Mouse (Mus musculus) CH12.LX (cell line): ENCODE measurements at regions not wholly inside any gene's neighbourhood (a gene's known extent, or its start where the extent isn't known, plus 50 kb on each side); places are given as distances from the start of the nearest gene placed in this dataset.

ENCODE experiments used
- DNase-seq: peaks from one replicate; pipeline ENCODE4 v3.0.0-alpha.2; 2013; ENCODE audit errors: extremely low read depth
- H3K27ac ChIP-seq: 2 replicates; pipeline ENCODE4 v1.5.1; 2012; ENCODE audit warnings: low read depth, mild to moderate bottlenecking, control low read depth, moderate library complexity; ENCODE audit not compliant: insufficient read depth
- H3K27me3 ChIP-seq: replicated peaks from 2 replicates; pipeline ENCODE3; 2012; ENCODE audit warnings: inconsistent platforms
- H3K36me3 ChIP-seq, 2 experiments: replicated peaks in 1 of 2; 2 replicates each; pipeline versions ENCODE3 to v1.6.1; 2012; ENCODE audit warnings: inconsistent platforms in 1 of 2, low read length in 1 of 2, mild to moderate bottlenecking in 1 of 2, mixed read lengths in 1 of 2, moderate library complexity in 1 of 2; ENCODE audit not compliant: control insufficient read depth in 1 of 2, insufficient read depth in 1 of 2
- H3K4me1 ChIP-seq, 2 experiments: 2 replicates each; pipeline ENCODE4 v1.6.1; 2012; ENCODE audit warnings: inconsistent platforms in 1 of 2, moderate library complexity in 1 of 2; ENCODE audit not compliant: insufficient read depth in 2 of 2, control insufficient read depth in 1 of 2
- H3K4me2 ChIP-seq: 2 replicates; pipeline ENCODE4 v1.6.1; 2012; ENCODE audit warnings: low read depth, mild to moderate bottlenecking, control low read depth; ENCODE audit not compliant: poor library complexity, insufficient read depth, severe bottlenecking
- H3K4me3 ChIP-seq, 3 experiments: fragments of 150-350 bp in 1 of 3; sonication (generic) in 1 of 3; replicated peaks in 1 of 3; 2 replicates each; pipeline versions ENCODE3 to v1.5.1; 2011 to 2012; ENCODE audit warnings: low read depth in 2 of 3, low read length in 2 of 3, mild to moderate bottlenecking in 2 of 3, moderate library complexity in 2 of 3, control low read depth in 1 of 3, improper control_type of control experiment in 1 of 3, inconsistent platforms in 1 of 3, mixed read lengths in 1 of 3; ENCODE audit not compliant: poor library complexity in 1 of 3
- H3K79me2 ChIP-seq: replicated peaks from 2 replicates; pipeline ENCODE4 v1.6.1; 2012; ENCODE audit warnings: mild to moderate bottlenecking, moderate library complexity; ENCODE audit not compliant: control insufficient read depth, poor library complexity, insufficient read depth, severe bottlenecking; ENCODE audit errors: extremely low read depth
- H3K9ac ChIP-seq: 2 replicates; pipeline ENCODE4 v1.6.1; 2012; ENCODE audit warnings: low read depth, mild to moderate bottlenecking, control low read depth, moderate library complexity; ENCODE audit not compliant: insufficient read depth
- H3K9me3 ChIP-seq: replicated peaks from 2 replicates; pipeline ENCODE3; 2012; ENCODE audit warnings: low read length, inconsistent platforms, mixed read lengths
- CTCF ChIP-seq, 2 experiments: IDR thresholded peaks in 1 of 2; conservative IDR thresholded peaks in 1 of 2; 2 replicates each; pipeline ENCODE4 v1.5.1; 2011 to 2012; ENCODE audit warnings: low read depth in 2 of 2, low read length in 2 of 2, improper control_type of control experiment in 1 of 2, inconsistent platforms in 1 of 2, mild to moderate bottlenecking in 1 of 2, moderate library complexity in 1 of 2
- E2F4 ChIP-seq: IDR thresholded peaks from 2 replicates; pipeline ENCODE4 v1.6.1; 2011; ENCODE audit warnings: low read depth, low read length, improper control_type of control experiment; ENCODE audit not compliant: insufficient replicate concordance
- EP300 ChIP-seq: IDR thresholded peaks from 2 replicates; pipeline ENCODE4 v1.6.1; 2011; ENCODE audit warnings: low read length, improper control_type of control experiment
- MEF2A ChIP-seq: IDR thresholded peaks from 2 replicates; pipeline ENCODE4 v1.6.1; 2014; ENCODE audit warnings: low read depth, mild to moderate bottlenecking, inconsistent platforms, low read length, improper control_type of control experiment, borderline replicate concordance
- MXI1 ChIP-seq: IDR thresholded peaks from 2 replicates; pipeline ENCODE4 v1.6.1; 2011; ENCODE audit warnings: mild to moderate bottlenecking, low read depth, low read length, improper control_type of control experiment
- MYC ChIP-seq: IDR thresholded peaks from 2 replicates; pipeline ENCODE4 v1.6.1; 2011; ENCODE audit warnings: low read depth, mild to moderate bottlenecking, improper control_type of control experiment, low read length
- POLR2A ChIP-seq: IDR thresholded peaks from 2 replicates; pipeline ENCODE4 v1.6.1; 2011; ENCODE audit warnings: low read depth, mild to moderate bottlenecking, improper control_type of control experiment, low read length
- POLR2AphosphoS2 ChIP-seq: IDR thresholded peaks from 2 replicates; pipeline ENCODE4 v1.6.1; 2011; ENCODE audit warnings: low read depth, low read length, improper control_type of control experiment
- RCOR1 ChIP-seq: conservative IDR thresholded peaks from 2 replicates; pipeline ENCODE4 v1.6.1; 2012; ENCODE audit warnings: low read depth, mild to moderate bottlenecking, inconsistent platforms, low read length, improper control_type of control experiment
- SMC3 ChIP-seq: IDR thresholded peaks from 2 replicates; pipeline ENCODE4 v1.6.1; 2011; ENCODE audit warnings: low read depth, low read length, improper control_type of control experiment
- TCF12 ChIP-seq: IDR thresholded peaks from 2 replicates; pipeline ENCODE4 v1.6.1; 2014; ENCODE audit warnings: low read depth, mild to moderate bottlenecking, inconsistent platforms, low read length, improper control_type of control experiment
- ZKSCAN1 ChIP-seq: IDR thresholded peaks from 2 replicates; pipeline ENCODE4 v1.6.1; 2012; ENCODE audit warnings: low read depth, inconsistent platforms, low read length, improper control_type of control experiment, borderline replicate concordance
- dilution Hi-C: fragments of 300-500 bp; cut with MboI; formaldehyde crosslinking; loops from 2 replicates; pipeline ENCODE4 v1.14.3; 2020; ENCODE audit warnings: low sequenced_read_pairs; ENCODE audit not compliant: extremely low pct_unique_long_range_greater_than_20kb, extremely low pct_ligation_motif_present
- in situ Hi-C: fragments of 300-500 bp; cut with MboI; formaldehyde crosslinking; loops from 3 replicates; pipeline ENCODE4 v1.14.3; 2019; ENCODE audit warnings: low sequenced_read_pairs, low pct_ligation_motif_present, low pct_unique_long_range_greater_than_20kb, mixed read lengths

DNA sequence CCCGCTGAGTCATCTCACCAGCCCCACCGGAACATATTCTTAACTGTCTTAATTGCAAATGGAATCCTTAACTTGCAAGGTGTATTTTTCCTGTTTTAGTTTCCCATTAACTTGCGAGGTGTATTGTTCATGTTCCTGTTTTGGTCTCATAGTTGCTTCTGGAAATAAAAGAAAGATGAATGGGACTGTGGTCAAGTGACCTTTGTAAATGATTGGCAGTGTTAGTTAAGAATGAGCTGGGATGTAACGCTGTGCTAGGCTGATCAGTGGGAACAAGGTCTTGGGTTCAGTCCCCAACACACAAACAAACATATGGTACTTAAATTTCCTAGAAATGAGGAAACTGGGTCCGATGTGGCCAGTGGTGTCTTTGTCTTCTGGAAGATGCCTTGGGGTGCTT, 100.8 kb downstream of the Zfp706 start:
- H3K27me3 ChIP-seq, result no peaks in the 10 kb centered on the region
- TF ChIP-seq CTCF (conservative IDR thresholded peaks at IDR 0.05 in 1 of 2, IDR thresholded peaks at IDR 0.05 in 1 of 2; ENCODE audit: low read depth in 2 of 2, low read length in 2 of 2) (no peak), POLR2AphosphoS2 (no peak), EP300 (no peak), SMC3 (no peak), POLR2A (no peak), MXI1 (no peak), TCF12 (no peak), MEF2A (no peak)
- TF ChIP-seq, all 38 proteins: peak for 0
- no peak for DNase-seq
- no peak overlapping the region for H3K9ac ChIP-seq
- H3K9me3 ChIP-seq, result no peaks in the 10 kb centered on the region
- dilution Hi-C loops (no loop called here), in situ Hi-C loops (no loop called here)
- H3K36me3 ChIP-seq, result no peaks in the 10 kb centered on the region
- H3K4me1 ChIP-seq, result peaks cover 0 to 11% of the 10 kb centered on the region in 2 experiments; a peak in 2 of 4 replicates
- no peak overlapping the region for H3K4me3 ChIP-seq
- H3K79me2 ChIP-seq, result no peaks in the 10 kb centered on the region
- no peak overlapping the region for H3K4me2 ChIP-seq
- no peak overlapping the region for H3K27ac ChIP-seq

DNA sequence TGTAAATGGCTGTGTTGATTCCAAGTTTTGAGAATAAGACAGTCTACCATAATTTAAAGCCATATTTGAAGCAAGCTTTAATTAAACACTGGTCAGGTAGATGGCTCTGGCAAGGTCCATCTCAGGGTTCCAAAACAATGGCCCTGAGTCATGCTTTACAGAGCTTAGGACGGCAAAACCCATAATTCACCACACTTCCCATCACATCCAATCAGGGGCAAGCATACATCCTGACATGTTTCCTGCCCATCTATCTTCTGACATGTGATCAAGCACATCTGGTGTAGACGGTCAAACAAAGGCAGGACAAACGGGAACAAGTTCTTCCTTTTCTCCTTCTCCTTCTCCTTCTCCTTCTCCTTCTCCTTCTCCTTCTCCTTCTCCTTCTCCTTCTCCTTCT, 101.5 kb downstream of the Zfp706 start:
- TF ChIP-seq ZKSCAN1, result no peak
- Histone ChIP-seq H3K36me3 (no peaks in the 10 kb centered on the region), H3K4me1 (peaks cover 0 to 14% of the 10 kb centered on the region in 2 experiments; a peak in 2 of 4 replicates), H3K9me3 (peaks cover 3% of the 10 kb centered on the region), H3K9ac (no peak overlapping the region), H3K27me3 (no peaks in the 10 kb centered on the region), H3K79me2 (no peaks in the 10 kb centered on the region), H3K27ac (no peak overlapping the region), H3K4me2 (no peak overlapping the region), H3K4me3 (no peak overlapping the region)
- dilution Hi-C loops (no loop called here), in situ Hi-C loops (no loop called here)
- DNase-seq, result no peak

DNA sequence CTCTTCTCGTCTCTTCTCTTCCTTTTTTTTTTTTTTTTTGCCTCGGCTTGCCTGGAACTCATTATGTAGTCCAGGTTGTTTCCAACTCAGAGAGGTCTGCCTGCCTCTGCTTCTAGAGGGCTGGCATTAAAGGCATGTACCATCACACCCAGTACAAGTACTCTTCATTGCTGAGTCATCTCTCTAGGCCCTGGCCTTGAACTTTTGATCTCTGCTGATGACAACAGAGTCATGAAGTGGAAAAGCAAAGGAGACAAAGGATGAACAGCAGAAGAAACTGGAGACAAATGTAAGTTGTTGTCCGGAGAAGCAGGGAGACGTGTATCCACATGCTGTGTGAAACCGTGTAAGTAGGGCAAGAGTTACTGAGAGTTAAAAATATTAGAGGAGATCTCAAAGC, 103.7 kb downstream of the Zfp706 start:
- Histone ChIP-seq H3K9ac (no peak overlapping the region), H3K36me3 (no peaks in the 10 kb centered on the region), H3K4me2 (no peak overlapping the region), H3K4me1 (peaks cover 0 to 14% of the 10 kb centered on the region in 2 experiments; a peak in 2 of 4 replicates), H3K9me3 (peaks cover 10% of the 10 kb centered on the region), H3K79me2 (no peaks in the 10 kb centered on the region), H3K27ac (no peak overlapping the region), H3K27me3 (no peaks in the 10 kb centered on the region), H3K4me3 (no peak overlapping the region)
- in situ Hi-C loops (no loop called here), dilution Hi-C loops (no loop called here)
- TF ChIP-seq EP300, result no peak
- TF ChIP-seq RCOR1, result no peak
- no peak for TF ChIP-seq POLR2A
- no peak for TF ChIP-seq MYC
- no peak for TF ChIP-seq E2F4
- DNase-seq, result no peak
